Mouse (Mus musculus) gastrocnemius, adult 8-10 months (tissue): ENCODE results near the gene Xpo1. TPM values are rescaled to one million over a fixed set of nuclear protein-coding genes. Genes with fewer than 3 reads are reported as not detected.
"Not testable (repeated sequence)": the region's sequence is repeated elsewhere in the genome, so short reads cannot be mapped to it uniquely, and the experiment has no call there.

Source experiments
- DNase-seq, 2 experiments: peaks; one replicate each; pipeline ENCODE4 v3.0.0; 2022; ENCODE audit warnings: low spot score in 2 of 2
- total RNA-seq, 4 experiments: library from RNA; stranded (reverse); gene quantifications; 2 replicates each; pipeline ENCODE4 v1.2.4; 2022

Gene Xpo1
- total RNA-seq = 10 to 100 TPM; 20.9 to 31.6 (median 24.3) TPM

GRCm38 (mm10) chr11:23255427-23256193 lies at the start of gene Xpo1:
Xpo1 (plus strand) TSS chr11:23256041.
- DNase-seq = peak; percentile 99

- no peak for DNase-seq
Observed at GRCm38 (mm10) chr11:23209717-23210116, 46.1 kb upstream of the Xpo1 start.

- peak in 1 of 2 experiments; percentile 5 for DNase-seq
Observed at GRCm38 (mm10) chr11:23210590-23211510, 45.0 kb upstream of the Xpo1 start.

- no peak for DNase-seq
Observed at GRCm38 (mm10) chr11:23217430-23217829, 38.4 kb upstream of the Xpo1 start.

GRCm38 (mm10) chr11:23236015-23236414 lies 19.8 kb upstream of the Xpo1 start:
- no peak for DNase-seq

- no peak for DNase-seq
Observed at GRCm38 (mm10) chr11:23253931-23254330, 1.9 kb upstream of the Xpo1 start.

GRCm38 (mm10) chr11:23254548-23254947 lies 1.3 kb upstream of the Xpo1 start:
- DNase-seq = no peak

- no peak for DNase-seq
Observed at GRCm38 (mm10) chr11:23255053-23255426, 801 bp upstream of the Xpo1 start.

- DNase-seq = no peak
Observed at GRCm38 (mm10) chr11:23256194-23256802, 457 bp downstream of the Xpo1 start.

- DNase-seq = peak; percentile 69 to 80
Observed at GRCm38 (mm10) chr11:23256803-23257704, 1.2 kb downstream of the Xpo1 start.

GRCm38 (mm10) chr11:23259073-23259472 lies 3.2 kb downstream of the Xpo1 start:
- DNase-seq = no peak

GRCm38 (mm10) chr11:23259481-23259880 lies 3.6 kb downstream of the Xpo1 start:
- no peak for DNase-seq

- no peak for DNase-seq
Observed at GRCm38 (mm10) chr11:23260186-23260585, 4.3 kb downstream of the Xpo1 start.

GRCm38 (mm10) chr11:23261490-23261889 lies 5.6 kb downstream of the Xpo1 start:
- DNase-seq = no peak

- no peak for DNase-seq
Observed at GRCm38 (mm10) chr11:23264949-23265348, 9.1 kb downstream of the Xpo1 start.

- no peak for DNase-seq
Observed at GRCm38 (mm10) chr11:23271770-23272724, 16.2 kb downstream of the Xpo1 start.

GRCm38 (mm10) chr11:23275780-23276179 lies 19.9 kb downstream of the Xpo1 start:
- no peak for DNase-seq

- DNase-seq = no peak
Observed at GRCm38 (mm10) chr11:23284469-23284868, 28.6 kb downstream of the Xpo1 start.

GRCm38 (mm10) chr11:23288866-23289265 lies 33.0 kb downstream of the Xpo1 start:
- not testable (repeated sequence) for DNase-seq

GRCm38 (mm10) chr11:23297379-23297778 lies 41.5 kb downstream of the Xpo1 start:
- DNase-seq = no peak
